Mouse (Mus musculus) stomach, embryonic 14.5 days (tissue): ENCODE measurements around the gene Arhgap24. TPM values are rescaled to one million over a fixed set of nuclear protein-coding genes. Genes with fewer than 3 reads are reported as not detected.

Experiments
- ATAC-seq: fragments of 200-750 bp; cut with Nextera tagmentation; 2 replicates; pipeline ENCODE4 v1.8.0; 2017; ENCODE audit warnings: low read depth, moderate TSS enrichment; ENCODE audit not compliant: insufficient number of reproducible peaks, insufficient read depth, low FRiP score
- H3K27ac ChIP-seq: fragments of 300-500 bp; sonication (generic); 2 replicates; pipeline ENCODE4 v1.5.1; 2014; ENCODE audit warnings: mild to moderate bottlenecking, low read length, moderate library complexity, mixed read lengths
- H3K27me3 ChIP-seq: fragments of 300-500 bp; sonication (generic); 2 replicates; pipeline ENCODE4 v1.6.1; 2014; ENCODE audit warnings: low read length, control low read depth, mixed read lengths; ENCODE audit not compliant: control insufficient read depth, insufficient read depth
- H3K36me3 ChIP-seq: fragments of 300-500 bp; sonication (generic); 2 replicates; pipeline ENCODE4 v1.6.1; 2014; ENCODE audit warnings: mild to moderate bottlenecking, control low read depth, low read length, moderate library complexity, mixed read lengths; ENCODE audit not compliant: control insufficient read depth, insufficient read depth
- H3K4me1 ChIP-seq: fragments of 300-500 bp; sonication (generic); 2 replicates; pipeline ENCODE4 v1.6.1; 2014; ENCODE audit warnings: low read length, control low read depth, mixed read lengths; ENCODE audit not compliant: control insufficient read depth, insufficient read depth
- H3K4me2 ChIP-seq: fragments of 300-500 bp; sonication (generic); replicated peaks from 2 replicates; pipeline ENCODE4 v1.6.1; 2014; ENCODE audit warnings: low read depth, low read length, control low read depth
- H3K4me3 ChIP-seq: fragments of 300-500 bp; sonication (generic); 2 replicates; pipeline ENCODE4 v1.5.1; 2014; ENCODE audit warnings: low read depth, low read length, control low read depth
- H3K9ac ChIP-seq: fragments of 300-500 bp; sonication (generic); replicated peaks from 2 replicates; pipeline ENCODE4 v1.6.1; 2014; ENCODE audit warnings: low read depth, mild to moderate bottlenecking, control low read depth, low read length, moderate library complexity, mixed read lengths
- H3K9me3 ChIP-seq: fragments of 300-500 bp; sonication (generic); 2 replicates; pipeline ENCODE4 v1.6.1; 2016; ENCODE audit warnings: low read depth, low read length, control low read depth; ENCODE audit not compliant: control insufficient read depth
- WGBS: fragments of 180-500 bp; shearing (Covaris S2); extraction: QIAGEN DNeasy Blood & Tissue Kit; methylation state at CpG from one replicate; pipeline ENCODE4 v1.1.7; 2014; 5-methylcytosine and 5-hydroxymethylcytosine counted together
- polyA plus RNA-seq: library from polyadenylated mRNA; unstranded; fragments of >200 nt; fragmentation: Nextera tagmentation; extraction: Ambion mirVana; gene quantifications from 2 replicates; pipeline ENCODE4 v1.2.1, GENCODE M21; 2014

The Arhgap24 gene
- polyA plus RNA-seq, 1 experiment from 2014 or later = 27.3 TPM

DNA sequence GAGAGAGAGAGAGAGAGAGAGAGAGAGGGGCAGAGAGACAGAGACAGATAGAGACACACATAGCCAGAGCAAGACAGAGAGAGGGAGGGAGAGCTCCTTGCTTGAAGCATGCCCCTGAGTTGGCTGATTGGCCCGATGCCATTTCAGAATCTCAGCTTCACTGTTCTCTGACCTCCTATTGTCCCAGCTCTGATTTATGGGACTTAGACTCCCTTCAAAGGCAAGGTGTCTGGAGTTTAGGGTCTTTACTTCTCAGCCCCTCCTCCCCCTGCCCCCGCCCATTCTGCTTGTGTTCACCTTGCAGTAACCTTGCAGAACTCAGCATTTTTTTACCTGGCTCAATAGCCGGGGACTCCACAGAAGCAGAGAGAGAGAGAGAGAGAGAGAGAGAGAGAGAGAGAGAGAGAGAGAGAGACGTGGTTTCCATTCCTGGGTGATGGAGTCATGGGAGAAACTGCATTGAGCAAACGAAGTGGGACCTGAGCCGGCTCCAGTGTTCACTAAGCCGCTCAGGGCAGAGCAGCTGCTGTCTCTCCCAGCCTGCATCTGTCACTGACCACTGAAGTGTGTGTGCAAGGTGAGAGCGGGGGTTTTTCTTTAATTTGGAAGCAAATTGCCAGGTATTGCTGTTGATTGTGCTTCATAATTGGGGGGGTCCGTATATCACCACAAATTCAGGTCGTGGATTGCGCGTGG, 287.3 kb downstream of the Arhgap24 start:
- Histone ChIP-seq H3K4me1 (peaks cover 19% of the 10 kb centered on the region), H3K36me3 (no peaks in the 10 kb centered on the region), H3K9me3 (no peaks in the 10 kb centered on the region), H3K27ac (peak overlapping the region; percentile 21; the same call in 1 of the 2 replicates), H3K27me3 (no peaks in the 10 kb centered on the region), H3K4me2 (peak overlapping the region; percentile 23; the same call in 1 of the 2 replicates), H3K4me3 (no peak overlapping the region), H3K9ac (no peak overlapping the region)
- 19% methylated on average over 12 of the region's 12 CpGs for WGBS
- ATAC-seq = peak; percentile 85; the same call in 1 of the 2 replicates

DNA sequence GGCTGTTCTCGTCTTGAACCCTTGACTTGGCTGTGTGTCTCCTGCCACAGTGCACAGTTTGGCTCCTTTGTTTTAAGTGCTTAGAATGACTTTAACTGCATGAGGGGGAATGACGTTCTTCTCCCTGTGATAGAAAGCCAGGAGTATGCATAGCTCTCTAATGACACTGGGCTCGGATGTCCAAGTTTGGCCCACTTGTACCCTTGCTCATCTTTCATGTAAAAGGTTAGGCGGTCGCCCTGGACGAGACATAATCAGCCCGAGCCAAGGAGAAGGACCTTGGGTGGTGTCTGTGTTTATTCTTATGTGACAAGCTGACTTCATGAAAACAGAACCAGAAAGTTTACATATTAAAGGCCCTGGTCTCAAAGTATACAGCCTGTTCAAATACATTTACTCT, 289.4 kb downstream of the Arhgap24 start:
- Histone ChIP-seq H3K4me2 (no peak overlapping the region), H3K27me3 (no peaks in the 10 kb centered on the region), H3K4me1 (peaks cover 18% of the 10 kb centered on the region), H3K36me3 (no peaks in the 10 kb centered on the region), H3K27ac (no peak overlapping the region), H3K4me3 (no peak overlapping the region), H3K9ac (no peak overlapping the region), H3K9me3 (no peaks in the 10 kb centered on the region)
- ATAC-seq = no peak
- WGBS = 32% methylated on average over 7 of the region's 7 CpGs

DNA sequence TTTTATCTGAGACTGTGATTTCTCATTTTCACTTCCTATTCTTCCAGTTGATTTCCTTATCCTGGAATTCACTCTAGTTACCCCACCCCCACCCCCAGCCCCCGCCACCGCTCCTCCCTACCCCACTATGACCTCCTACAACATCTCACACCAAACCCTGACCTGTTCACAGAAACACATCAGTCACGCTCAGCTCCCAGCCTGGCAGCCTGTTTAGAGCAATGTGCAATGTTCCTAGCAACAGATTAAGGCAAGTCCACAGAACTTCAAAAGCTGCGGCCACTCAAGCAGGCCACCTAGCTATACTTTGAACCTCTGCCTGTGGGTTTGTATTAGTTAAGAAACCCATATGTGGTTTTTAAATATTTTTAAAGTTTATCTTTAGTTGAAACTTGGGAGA, 293.3 kb downstream of the Arhgap24 start:
- no peak for ATAC-seq
- Histone ChIP-seq H3K27ac (no peak overlapping the region), H3K9ac (no peak overlapping the region), H3K4me2 (no peak overlapping the region), H3K36me3 (no peaks in the 10 kb centered on the region), H3K4me3 (no peak overlapping the region), H3K4me1 (peaks cover 7% of the 10 kb centered on the region; the same call in 1 of the 2 replicates), H3K27me3 (no peaks in the 10 kb centered on the region), H3K9me3 (no peaks in the 10 kb centered on the region)
- WGBS = 28% methylated on average over 4 of the region's 4 CpGs

GRCm38 (mm10) chr5:102777255-102777654, 296.1 kb downstream of the Arhgap24 start:
- 93% methylated on average over 9 of the region's 9 CpGs for WGBS
- no peak overlapping the region for H3K4me3 ChIP-seq
- H3K4me2 ChIP-seq = no peak overlapping the region
- no peaks in the 10 kb centered on the region for H3K27me3 ChIP-seq
- no peak overlapping the region for H3K9ac ChIP-seq
- H3K27ac ChIP-seq = no peak overlapping the region
- H3K4me1 ChIP-seq = peaks cover 4% of the 10 kb centered on the region; the same call in 1 of the 2 replicates
- no peak for ATAC-seq
- no peaks in the 10 kb centered on the region for H3K36me3 ChIP-seq
- no peaks in the 10 kb centered on the region for H3K9me3 ChIP-seq

GRCm38 (mm10) chr5:102777852-102778251, 296.7 kb downstream of the Arhgap24 start:
- H3K9ac ChIP-seq = no peak overlapping the region
- H3K4me1 ChIP-seq = peaks cover 4% of the 10 kb centered on the region; the same call in 1 of the 2 replicates
- ATAC-seq = no peak
- WGBS = 77% methylated on average over 9 of the region's 9 CpGs
- no peaks in the 10 kb centered on the region for H3K27me3 ChIP-seq
- H3K27ac ChIP-seq = no peak overlapping the region
- no peaks in the 10 kb centered on the region for H3K9me3 ChIP-seq
- H3K4me2 ChIP-seq = no peak overlapping the region
- H3K36me3 ChIP-seq = no peaks in the 10 kb centered on the region
- H3K4me3 ChIP-seq = no peak overlapping the region

DNA sequence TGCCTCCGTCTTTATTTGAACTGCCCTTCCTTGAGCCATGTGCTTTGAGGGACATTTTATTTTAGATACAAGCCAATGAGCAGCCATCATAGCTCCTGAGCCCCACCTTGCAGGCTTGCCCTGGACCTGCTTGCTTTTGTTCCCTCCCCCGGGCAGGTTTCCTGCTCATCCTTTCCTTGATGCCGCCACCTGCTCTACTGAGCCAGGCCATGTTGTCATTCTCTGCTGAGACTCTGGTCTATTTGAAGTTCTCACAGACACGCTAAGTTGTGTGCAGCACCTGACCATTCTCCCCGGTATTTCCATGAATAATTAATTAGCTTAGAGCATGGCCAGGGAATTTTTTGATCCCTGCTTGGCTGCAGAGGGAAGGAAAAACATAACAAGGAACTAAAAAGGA, 297.1 kb downstream of the Arhgap24 start:
- no peak overlapping the region for H3K4me2 ChIP-seq
- H3K27me3 ChIP-seq = no peaks in the 10 kb centered on the region
- no peak overlapping the region for H3K9ac ChIP-seq
- H3K9me3 ChIP-seq = no peaks in the 10 kb centered on the region
- H3K4me1 ChIP-seq = peaks cover 4% of the 10 kb centered on the region; the same call in 1 of the 2 replicates
- H3K27ac ChIP-seq = no peak overlapping the region
- no peaks in the 10 kb centered on the region for H3K36me3 ChIP-seq
- no peak overlapping the region for H3K4me3 ChIP-seq
- WGBS = 73% methylated on average over 5 of the region's 5 CpGs
- ATAC-seq = no peak

GRCm38 (mm10) chr5:102783585-102783984, 302.4 kb downstream of the Arhgap24 start:
- Histone ChIP-seq H3K9ac (no peak overlapping the region), H3K27ac (no peak overlapping the region), H3K27me3 (no peaks in the 10 kb centered on the region), H3K4me2 (no peak overlapping the region), H3K4me3 (no peak overlapping the region), H3K36me3 (no peaks in the 10 kb centered on the region), H3K4me1 (no peaks in the 10 kb centered on the region), H3K9me3 (no peaks in the 10 kb centered on the region)
- 54% methylated on average over 4 of the region's 4 CpGs for WGBS
- no peak for ATAC-seq

DNA sequence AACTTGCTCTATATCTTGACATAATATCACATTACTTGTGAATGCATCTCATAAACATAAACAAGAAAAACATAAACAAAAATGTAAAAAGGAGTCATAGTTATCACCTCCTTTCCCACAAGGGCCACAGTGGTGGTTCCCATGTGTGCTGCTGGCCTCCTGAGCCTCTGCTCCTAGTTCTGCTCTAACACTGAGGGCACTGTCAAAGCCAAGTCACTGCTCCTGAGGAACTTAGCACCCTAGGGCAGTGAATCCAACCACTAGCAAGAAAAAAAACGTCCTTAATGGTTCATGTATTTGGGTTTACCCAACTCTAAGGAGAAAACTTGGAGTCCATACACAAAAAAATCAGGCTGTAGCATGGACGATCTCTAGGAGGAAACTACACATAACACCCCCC, 304.9 kb downstream of the Arhgap24 start:
- H3K36me3 ChIP-seq = no peaks in the 10 kb centered on the region
- no peak overlapping the region for H3K4me3 ChIP-seq
- H3K4me1 ChIP-seq = no peaks in the 10 kb centered on the region
- 78% methylated on average over 2 of the region's 2 CpGs for WGBS
- ATAC-seq = no peak
- no peak overlapping the region for H3K27ac ChIP-seq
- no peak overlapping the region for H3K9ac ChIP-seq
- no peaks in the 10 kb centered on the region for H3K27me3 ChIP-seq
- H3K9me3 ChIP-seq = no peaks in the 10 kb centered on the region
- H3K4me2 ChIP-seq = no peak overlapping the region

GRCm38 (mm10) chr5:102788437-102788836, 307.2 kb downstream of the Arhgap24 start:
- no peaks in the 10 kb centered on the region for H3K36me3 ChIP-seq
- H3K4me2 ChIP-seq = no peak overlapping the region
- no peaks in the 10 kb centered on the region for H3K27me3 ChIP-seq
- no peak overlapping the region for H3K4me3 ChIP-seq
- H3K4me1 ChIP-seq = 0 out of 2 replicates have a peak, but pooled peaks cover 5% of the 10 kb centered on the region
- 68% methylated on average over 3 of the region's 3 CpGs for WGBS
- H3K27ac ChIP-seq = no peak overlapping the region
- no peak for ATAC-seq
- no peak overlapping the region for H3K9ac ChIP-seq
- H3K9me3 ChIP-seq = no peaks in the 10 kb centered on the region
